Mouse (Mus musculus) ES-E14 (cell line): ENCODE measurements at regions not wholly inside any gene's neighbourhood (a gene's known extent, or its start where the extent isn't known, plus 50 kb on each side); places are given as distances from the start of the nearest gene placed in this dataset.
A peak's percentile ranks its signal among the peaks of the same experiment; 100 is the strongest.

Source experiments
- DNase-seq: peaks from one replicate; pipeline ENCODE4 v3.0.0-alpha.2; 2013; ENCODE audit warnings: low read depth, low spot score
- H3K27ac ChIP-seq: 2 replicates; pipeline ENCODE4 v1.5.1; 2012; ENCODE audit warnings: low read depth, mild to moderate bottlenecking, low read length, moderate library complexity, mixed read lengths; ENCODE audit not compliant: poor library complexity, insufficient read depth, severe bottlenecking
- H3K36me3 ChIP-seq: 2 replicates; pipeline ENCODE4 v1.6.1; 2012; ENCODE audit warnings: mild to moderate bottlenecking, low read length, moderate library complexity, mixed read lengths; ENCODE audit not compliant: control insufficient read depth, poor library complexity, insufficient read depth, severe bottlenecking
- H3K4me1 ChIP-seq, 2 experiments: fragments of 150-350 bp in 1 of 2; sonication (generic) in 1 of 2; 2 replicates each; pipeline ENCODE4 v1.6.1; 2012; ENCODE audit warnings: low read length in 2 of 2, mild to moderate bottlenecking in 1 of 2, mixed read lengths in 1 of 2; ENCODE audit not compliant: control insufficient read depth in 2 of 2, insufficient read depth in 2 of 2, poor library complexity in 1 of 2
- H3K4me3 ChIP-seq, 2 experiments: fragments of 150-350 bp in 1 of 2; sonication (generic) in 1 of 2; 2 replicates each; pipeline ENCODE4 v1.5.1; 2012; ENCODE audit warnings: low read length in 2 of 2, low read depth in 1 of 2, mild to moderate bottlenecking in 1 of 2, mixed read lengths in 1 of 2; ENCODE audit not compliant: insufficient read depth in 1 of 2, poor library complexity in 1 of 2, severe bottlenecking in 1 of 2
- H3K9ac ChIP-seq: 2 replicates; pipeline ENCODE4 v1.6.1; 2012; ENCODE audit warnings: low read depth, mild to moderate bottlenecking, low read length, mixed read lengths; ENCODE audit not compliant: poor library complexity, insufficient read depth, severe bottlenecking
- H3K9me3 ChIP-seq: fragments of 150-350 bp; sonication (generic); 2 replicates; pipeline ENCODE4 v1.6.1; 2012; ENCODE audit warnings: low read depth, mild to moderate bottlenecking, low read length; ENCODE audit not compliant: control insufficient read depth, insufficient read depth
- CHD2 ChIP-seq: IDR thresholded peaks from 2 replicates; pipeline ENCODE4 v1.6.1; 2014; ENCODE audit warnings: mild to moderate bottlenecking, low read depth, low read length, inconsistent platforms
- HCFC1 ChIP-seq: IDR thresholded peaks from 2 replicates; pipeline ENCODE4 v1.6.1; 2012; ENCODE audit warnings: low read length, inconsistent platforms, borderline replicate concordance; ENCODE audit not compliant: insufficient read depth
- MAFK ChIP-seq: IDR thresholded peaks from 2 replicates; pipeline ENCODE4 v1.6.1; 2014; ENCODE audit warnings: mild to moderate bottlenecking, low read depth, low read length, inconsistent platforms; ENCODE audit not compliant: insufficient read depth
- ZC3H11A ChIP-seq: IDR thresholded peaks from 2 replicates; pipeline ENCODE4 v1.6.1; 2012; ENCODE audit warnings: low read depth, mild to moderate bottlenecking, inconsistent platforms, low read length, borderline replicate concordance
- ZNF384 ChIP-seq: IDR thresholded peaks from 2 replicates; pipeline ENCODE4 v1.6.1; 2012; ENCODE audit warnings: low read depth, low read length, inconsistent platforms
- in situ Hi-C, 2 experiments: fragments of 600-800 bp; cut with MboI; formaldehyde crosslinking; loops; one replicate each; pipeline ENCODE4 v1.15.1; 2025; ENCODE audit warnings: low sequenced_read_pairs in 2 of 2, inconsistent platforms in 1 of 2; ENCODE audit not compliant: unreplicated experiment in 2 of 2

DNA sequence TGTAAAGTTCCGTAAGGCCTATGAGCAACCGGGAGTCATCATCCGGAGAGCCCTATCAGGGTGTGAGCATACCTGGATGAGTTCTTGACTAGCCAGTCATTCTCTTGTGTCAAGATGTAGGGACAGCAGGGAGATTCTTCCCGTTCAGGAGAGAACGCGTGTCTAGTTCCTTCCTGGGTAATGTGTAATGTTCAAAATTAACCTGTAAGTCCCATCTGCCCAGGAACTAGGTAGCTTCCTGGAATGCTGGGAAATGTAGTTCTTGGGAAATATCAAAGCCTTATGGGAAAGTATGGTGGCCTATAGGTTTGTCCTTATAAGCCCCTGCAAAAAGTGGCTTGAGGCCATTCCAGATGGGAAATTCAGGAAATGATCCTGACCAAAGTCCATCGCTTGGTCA, 222.0 kb downstream of the Gm10260 start:
- no peaks in the 10 kb centered on the region for H3K4me1 ChIP-seq
- H3K4me3 ChIP-seq: no peak overlapping the region
- H3K36me3 ChIP-seq: no peaks in the 10 kb centered on the region
- in situ Hi-C loops: no loop called here
- TF ChIP-seq ZC3H11A (no peak), HCFC1 (peak; percentile 81)
- DNase-seq: no peak
- no peaks in the 10 kb centered on the region for H3K9me3 ChIP-seq
- no peak overlapping the region for H3K9ac ChIP-seq
- no peak overlapping the region for H3K27ac ChIP-seq

DNA sequence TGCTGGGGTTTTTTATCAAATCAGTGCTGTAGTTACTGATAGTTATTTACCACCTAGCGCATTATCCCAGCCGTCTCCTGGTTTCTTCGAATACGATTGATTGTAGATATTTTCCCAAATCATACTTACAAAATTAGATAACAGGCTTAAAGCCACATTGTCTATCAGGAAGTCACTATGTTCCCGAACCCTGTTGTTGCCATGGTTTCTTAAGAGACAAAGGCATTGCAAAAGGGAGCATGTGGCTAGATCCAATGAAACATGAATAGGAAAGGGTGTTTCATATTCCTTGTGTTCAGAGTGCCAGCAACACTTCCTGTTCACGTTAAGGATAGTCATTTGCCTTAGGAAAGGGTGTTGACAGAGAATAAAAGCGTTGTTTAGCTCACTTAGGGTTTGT, 222.7 kb downstream of the Gm10260 start:
- Histone ChIP-seq H3K36me3 (no peaks in the 10 kb centered on the region), H3K9ac (no peak overlapping the region), H3K4me3 (no peak overlapping the region), H3K27ac (no peak overlapping the region), H3K4me1 (no peaks in the 10 kb centered on the region), H3K9me3 (no peaks in the 10 kb centered on the region)
- TF ChIP-seq ZNF384 (no peak), ZC3H11A (no peak)
- in situ Hi-C loops: no loop called here
- DNase-seq: no peak

GRCm38 (mm10) chr13:97537206-97537605, 223.2 kb downstream of the Gm10260 start:
- TF ChIP-seq CHD2 (no peak), ZNF384 (no peak), ZC3H11A (no peak), HCFC1 (no peak)
- H3K4me3 ChIP-seq: no peak overlapping the region
- no peaks in the 10 kb centered on the region for H3K4me1 ChIP-seq
- in situ Hi-C loops: no loop called here
- DNase-seq: no peak
- no peaks in the 10 kb centered on the region for H3K36me3 ChIP-seq
- H3K9me3 ChIP-seq: no peaks in the 10 kb centered on the region
- no peak overlapping the region for H3K9ac ChIP-seq
- no peak overlapping the region for H3K27ac ChIP-seq

DNA sequence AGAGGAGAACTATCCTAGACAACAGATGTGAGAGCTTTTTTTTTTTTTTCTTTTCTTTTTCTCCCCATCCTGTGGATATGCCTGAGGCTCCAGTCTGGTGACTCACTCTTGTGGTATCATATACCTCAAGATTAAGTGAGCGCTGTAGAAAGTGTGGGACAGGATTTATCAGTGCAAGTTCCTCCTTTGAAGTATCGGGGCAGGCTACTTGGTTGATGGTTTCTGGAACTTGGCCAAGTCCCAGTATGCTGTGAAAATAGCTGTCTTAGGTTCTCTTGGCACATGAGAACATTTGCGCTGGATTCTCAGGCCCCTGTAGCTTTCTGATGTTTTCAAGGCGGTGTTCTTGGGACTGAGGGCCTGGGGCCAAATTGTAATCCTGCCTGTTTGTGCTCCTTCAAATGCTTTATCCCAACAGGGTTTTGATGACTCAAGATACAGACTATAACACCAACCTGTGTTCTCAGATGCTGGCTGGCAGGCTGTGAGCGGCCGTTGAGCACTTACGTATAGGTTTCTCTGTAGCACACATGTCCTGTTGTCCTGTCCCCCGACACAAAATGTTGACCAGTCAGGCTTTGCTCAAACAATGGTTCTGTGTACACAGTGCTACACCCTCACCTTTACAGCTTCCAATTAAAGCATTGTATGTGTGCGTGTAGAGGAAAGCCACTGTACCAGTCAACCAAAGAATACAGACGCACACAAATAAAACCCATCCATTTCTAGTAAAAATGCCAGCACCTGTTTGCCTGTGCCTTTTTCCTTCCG, 226.4 kb downstream of the Gm10260 start:
- in situ Hi-C loops: no loop called here
- Histone ChIP-seq H3K9me3 (no peaks in the 10 kb centered on the region), H3K4me3 (no peak overlapping the region), H3K36me3 (no peaks in the 10 kb centered on the region), H3K9ac (no peak overlapping the region), H3K4me1 (no peaks in the 10 kb centered on the region), H3K27ac (no peak overlapping the region)
- TF ChIP-seq CHD2: no peak
- TF ChIP-seq ZC3H11A: no peak
- no peak for TF ChIP-seq ZNF384
- TF ChIP-seq MAFK: no peak
- TF ChIP-seq HCFC1: no peak
- no peak for DNase-seq

DNA sequence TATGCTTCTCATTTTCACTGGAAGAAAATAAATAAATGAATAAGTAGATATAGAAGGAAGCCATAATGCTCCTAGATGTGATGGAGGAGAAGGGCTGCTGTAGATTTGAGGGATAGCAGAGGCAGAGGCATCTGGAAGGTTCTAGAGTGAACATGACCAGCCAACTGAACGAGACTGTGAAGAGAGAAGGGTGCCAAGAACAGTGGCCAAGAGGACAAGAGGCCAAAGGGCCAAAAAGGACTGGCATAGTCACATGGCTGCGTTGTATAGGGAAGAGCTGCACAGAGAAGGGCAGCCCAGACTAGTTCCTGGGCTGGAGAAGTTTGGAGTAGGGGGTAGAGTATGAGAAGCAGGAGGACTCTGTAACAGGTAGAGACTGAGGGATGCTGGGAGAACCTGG, 229.3 kb downstream of the Gm10260 start:
- no peak for TF ChIP-seq HCFC1
- no peak for TF ChIP-seq MAFK
- TF ChIP-seq ZNF384: no peak
- no peak for TF ChIP-seq CHD2
- no peak for TF ChIP-seq ZC3H11A
- Histone ChIP-seq H3K4me3 (no peak overlapping the region), H3K9ac (no peak overlapping the region), H3K4me1 (no peaks in the 10 kb centered on the region), H3K36me3 (no peaks in the 10 kb centered on the region), H3K9me3 (no peaks in the 10 kb centered on the region), H3K27ac (no peak overlapping the region)
- in situ Hi-C loops: no loop called here
- DNase-seq: no peak
